Mouse (Mus musculus) retina, embryonic 14.5 days (tissue): Measurements from ENCODE around the gene Nfic.
A peak's percentile ranks its signal among the peaks of the same experiment; 100 is the strongest.

ENCODE experiments used
- DNase-seq: peaks from one replicate; pipeline ENCODE4 v3.0.0-alpha.2; 2015; ENCODE audit warnings: low spot score

Nfic gene

DNA sequence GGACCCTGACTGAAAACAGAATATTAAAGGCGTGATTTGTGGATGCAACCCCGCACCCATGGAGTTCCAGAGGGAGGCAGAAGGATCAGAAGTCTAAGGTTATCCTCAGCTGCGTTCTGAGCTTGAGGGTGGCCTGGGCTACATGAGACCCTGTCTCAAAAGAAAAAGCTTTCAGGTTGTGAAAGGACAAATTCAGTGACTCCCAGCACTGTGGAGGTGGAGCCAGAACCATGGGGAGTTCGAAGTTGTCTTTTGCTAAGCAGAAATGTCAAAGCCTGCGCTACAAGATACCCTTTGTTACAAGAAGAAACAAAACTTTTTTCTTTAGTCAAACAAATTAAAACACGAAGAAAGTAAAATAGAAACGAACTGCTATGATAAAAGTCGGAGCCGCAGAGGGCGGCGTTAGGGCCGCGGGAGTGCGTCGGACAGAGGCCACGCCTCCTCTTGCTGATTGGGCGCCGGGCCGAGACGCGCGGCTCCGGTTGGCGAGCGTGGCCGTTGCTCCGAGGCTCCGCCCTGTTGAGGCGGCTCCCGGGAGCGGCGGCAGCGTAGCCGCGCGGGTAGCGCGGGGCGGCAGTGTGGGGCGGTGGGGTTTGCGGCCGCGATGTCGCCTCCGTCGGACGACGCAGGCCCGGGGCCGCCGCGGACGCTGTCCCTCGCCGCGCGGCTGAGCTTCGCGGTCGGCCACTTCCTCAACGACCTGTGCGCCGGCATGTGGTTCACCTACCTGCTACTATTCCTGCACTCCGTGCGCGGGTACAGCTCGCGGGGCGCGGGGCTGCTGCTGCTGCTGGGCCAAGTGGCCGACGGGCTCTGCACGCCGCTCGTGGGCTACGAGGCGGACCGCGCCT lies 98.2 kb downstream of the Nfic start, which contains the start of gene Mfsd12:
Gene Mfsd12 (plus strand): TSS at position 501 of the 854 bp plus-strand sequence.
- DNase-seq, result peak; percentile 92

GRCm38 (mm10) chr10:81356352-81356990 lies 99.0 kb downstream of the Nfic start:
- no peak for DNase-seq

GRCm38 (mm10) chr10:81355533-81355932 lies 99.9 kb downstream of the Nfic start:
- DNase-seq, result no peak

DNA sequence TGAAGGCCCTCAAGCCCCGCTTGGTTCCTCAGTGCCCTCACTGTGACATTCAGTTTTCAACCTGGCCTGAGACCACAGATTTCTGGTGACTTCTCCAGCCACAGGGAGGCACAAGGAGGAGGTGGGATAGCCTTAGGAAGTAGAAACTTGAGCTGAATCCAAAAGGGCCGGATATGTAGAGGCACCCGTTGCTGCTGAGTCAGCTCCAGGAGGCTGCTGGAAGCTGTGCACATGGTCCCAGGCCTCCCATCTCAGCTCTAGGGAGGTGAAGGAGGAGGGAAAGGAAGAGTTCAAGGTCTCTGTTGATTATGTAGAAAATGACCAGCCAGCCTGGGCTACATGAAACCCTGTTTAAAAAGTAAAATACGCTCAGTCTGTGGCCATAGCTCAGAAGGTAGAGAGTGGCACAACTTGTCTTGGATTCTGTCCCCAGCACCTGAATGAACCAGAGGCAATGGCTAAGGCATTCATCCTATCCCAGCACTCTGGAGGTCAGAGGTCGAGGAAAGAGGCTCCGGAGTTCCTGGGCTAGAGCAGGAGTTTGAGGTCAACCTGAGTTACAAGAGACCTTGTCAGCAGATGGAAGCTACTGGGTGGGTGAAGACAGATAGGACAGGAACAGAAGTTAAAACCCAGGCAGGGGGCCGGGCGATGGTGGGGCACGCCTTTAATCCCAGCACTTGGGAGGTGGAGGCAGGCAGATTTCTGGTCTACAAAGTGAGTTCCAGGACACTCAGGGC lies 100.5 kb downstream of the Nfic start:
- no peak for DNase-seq

GRCm38 (mm10) chr10:81351678-81352291 lies 103.7 kb downstream of the Nfic start:
- no peak for DNase-seq

DNA sequence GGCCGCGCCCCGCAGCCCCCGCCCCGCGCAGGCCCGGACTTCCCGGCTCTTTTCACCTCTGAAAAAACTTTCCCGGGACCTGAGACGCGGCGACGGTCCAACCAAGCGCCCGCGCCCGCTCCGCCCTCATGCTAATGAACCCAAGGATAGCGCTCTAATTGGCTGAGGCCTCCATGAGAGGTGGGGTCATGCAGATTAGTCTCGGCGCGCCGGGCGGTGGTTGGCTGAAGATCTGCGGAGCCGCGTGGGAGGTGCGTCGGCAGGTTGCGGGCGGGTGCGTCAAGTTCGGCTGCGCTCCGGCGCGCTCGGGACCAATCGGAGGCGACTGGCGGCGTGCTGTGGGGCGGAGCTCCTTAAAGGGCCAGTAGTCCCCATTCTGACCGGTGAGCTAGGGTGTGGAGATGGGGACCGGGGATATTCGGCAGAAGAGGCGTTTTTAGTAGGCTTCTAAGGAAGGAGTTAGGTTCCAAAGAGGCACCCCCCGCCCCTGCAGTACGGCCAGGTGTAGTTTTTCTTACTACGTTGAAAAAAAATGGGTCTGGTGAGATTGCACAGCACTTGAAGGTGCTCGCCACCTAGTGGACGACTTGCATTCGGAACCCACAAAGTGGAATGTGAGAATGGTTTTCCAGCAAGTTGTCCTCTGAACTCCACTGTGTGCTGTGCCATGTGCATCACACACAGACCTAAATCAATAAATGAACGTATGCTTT lies 104.9 kb downstream of the Nfic start, which contains the start of gene Hmg20b:
Gene Hmg20b (minus strand): TSS at position 130 of the 713 bp plus-strand sequence.
- peak; percentile 99 for DNase-seq

GRCm38 (mm10) chr10:81349961-81350350 lies 105.5 kb downstream of the Nfic start:
- DNase-seq, result no peak

DNA sequence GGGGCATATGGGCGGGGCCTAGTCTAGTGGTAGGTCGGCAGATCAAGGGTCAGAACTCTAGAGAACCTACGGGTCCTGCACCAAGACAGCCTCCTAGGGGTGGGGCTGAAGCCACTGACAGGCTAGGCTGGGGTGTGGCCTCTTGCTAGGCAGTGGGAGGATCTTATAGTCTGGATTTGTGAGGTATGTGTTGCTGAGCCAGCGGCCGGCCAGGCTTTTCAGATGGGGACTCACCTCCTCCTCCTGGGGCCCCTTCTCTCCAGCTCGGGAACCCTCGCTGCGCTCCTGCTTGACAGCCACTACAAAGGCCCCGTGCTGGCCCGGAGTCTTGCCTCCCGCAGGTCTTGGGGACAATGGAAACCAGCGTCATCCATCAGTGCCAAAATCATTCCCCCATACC lies 106.3 kb downstream of the Nfic start:
- DNase-seq, result no peak

- DNase-seq, result peak; percentile 73
Observed at GRCm38 (mm10) chr10:81346453-81347067, 108.9 kb downstream of the Nfic start.
